Mouse (Mus musculus) forebrain, embryonic 11.5 days (tissue): ENCODE results near the gene Tmem136. TPM values are rescaled to one million over a fixed set of nuclear protein-coding genes. Genes with fewer than 3 reads are reported as not detected.

Experiments
- ATAC-seq: fragments of 200-750 bp; cut with Nextera tagmentation; replicated peaks from 2 replicates; pipeline ENCODE4 v1.8.0; 2017; ENCODE audit warnings: moderate TSS enrichment; ENCODE audit not compliant: low FRiP score
- DNase-seq: peaks from one replicate; pipeline ENCODE4 v3.0.0-alpha.2; 2017; ENCODE audit warnings: low spot score
- H3K27ac ChIP-seq: fragments of 300-500 bp; sonication (generic); 2 replicates; pipeline ENCODE4 v1.5.1; 2014; ENCODE audit warnings: low read depth, low read length
- H3K27me3 ChIP-seq: fragments of 300-500 bp; sonication (generic); 2 replicates; pipeline ENCODE4 v1.6.1; 2014; ENCODE audit warnings: mild to moderate bottlenecking, low read length, mixed read lengths; ENCODE audit not compliant: control insufficient read depth, insufficient read depth
- H3K36me3 ChIP-seq: fragments of 300-500 bp; sonication (generic); 2 replicates; pipeline ENCODE4 v1.6.1; 2014; ENCODE audit warnings: mild to moderate bottlenecking, low read length, moderate library complexity, mixed read lengths; ENCODE audit not compliant: control insufficient read depth, insufficient read depth
- H3K4me1 ChIP-seq: fragments of 300-500 bp; sonication (generic); replicated peaks from 2 replicates; pipeline ENCODE4 v1.6.1; 2014; ENCODE audit warnings: low read length, mixed read lengths; ENCODE audit not compliant: control insufficient read depth, insufficient read depth
- H3K4me2 ChIP-seq: fragments of 300-500 bp; sonication (generic); 2 replicates; pipeline ENCODE4 v1.6.1; 2014; ENCODE audit warnings: low read depth, mild to moderate bottlenecking, low read length, moderate library complexity, mixed read lengths; ENCODE audit not compliant: severe bottlenecking
- H3K4me3 ChIP-seq: fragments of 300-500 bp; sonication (generic); 2 replicates; pipeline ENCODE4 v1.5.1; 2014; ENCODE audit warnings: low read depth, low read length
- H3K9ac ChIP-seq: fragments of 300-500 bp; sonication (generic); 2 replicates; pipeline ENCODE4 v1.6.1; 2014; ENCODE audit warnings: low read length
- H3K9me3 ChIP-seq: fragments of 300-500 bp; sonication (generic); 2 replicates; pipeline ENCODE4 v1.6.1; 2016; ENCODE audit warnings: low read length, mixed read lengths; ENCODE audit not compliant: control insufficient read depth
- whole genome bisulfite sequencing: fragments of 180-500 bp; shearing (Covaris S2); extraction: QIAGEN DNeasy Blood & Tissue Kit; methylation state at CpG from one replicate; pipeline ENCODE4 v1.1.7; 2014; 5-methylcytosine and 5-hydroxymethylcytosine counted together
- polyA plus RNA-seq: library from polyadenylated mRNA; unstranded; fragments of >200 nt; fragmentation: Nextera tagmentation; extraction: Ambion mirVana; gene quantifications from 2 replicates; pipeline ENCODE4 v1.2.1, GENCODE M21; 2014

Tmem136 gene
- polyA plus RNA-seq = 13.5 and 13.8 TPM in 2 replicates

DNA sequence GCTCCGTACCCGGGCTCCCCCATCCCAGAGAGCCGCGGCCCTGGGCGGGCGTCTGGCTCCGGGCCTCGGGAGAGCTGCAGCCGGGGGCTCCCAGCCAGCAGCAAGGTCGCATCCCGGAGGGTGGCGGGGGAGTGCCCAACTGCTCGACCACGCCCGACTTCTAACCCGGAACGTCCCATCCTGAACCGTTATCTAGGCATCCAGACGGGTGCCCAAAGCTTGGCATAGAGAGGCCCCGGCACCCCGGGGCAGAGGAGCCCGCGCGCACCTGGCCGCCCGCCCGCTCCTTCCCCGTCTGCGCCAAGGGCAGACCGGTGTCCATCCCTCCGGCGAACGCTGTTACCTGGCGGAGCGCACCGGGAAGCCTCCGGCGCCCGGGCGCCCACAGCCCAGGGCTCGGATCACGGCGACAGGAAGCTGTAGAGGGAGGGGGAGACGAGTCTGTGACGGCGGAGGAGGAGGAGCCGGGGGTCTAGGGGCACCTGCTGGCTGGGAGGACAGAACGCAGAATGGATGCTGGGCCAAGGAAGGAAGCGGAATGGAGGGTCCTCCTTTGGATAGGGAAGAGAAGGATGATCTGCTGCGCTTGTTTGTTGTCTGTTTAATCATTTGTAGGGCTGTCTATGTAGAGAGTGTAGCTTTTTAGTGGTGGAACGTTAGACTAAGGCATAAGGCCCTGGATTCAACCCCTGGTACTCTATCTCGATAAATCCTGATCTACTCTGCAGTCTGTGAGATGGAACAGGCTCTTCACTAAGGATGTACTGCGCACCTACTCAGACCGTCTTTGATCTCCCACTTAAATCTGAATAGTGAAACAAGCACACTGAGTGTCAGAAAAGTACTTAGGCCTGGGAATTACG, at the start of gene Tmem136:
Tmem136 (minus strand) TSS at position 437 of the 863 bp plus-strand sequence.
- ATAC-seq = peak; percentile 89
- H3K27me3 ChIP-seq = no peaks in the 10 kb centered on the region
- peak within 1 kb of the TSS; percentile 81 for H3K4me2 ChIP-seq
- 4% methylated on average over 55 of the region's 55 CpGs for WGBS
- DNase-seq = peak; percentile 84
- H3K9ac ChIP-seq = peak within 1 kb of the TSS; percentile 88
- no peaks in the 10 kb centered on the region; the same call in 1 of the 2 replicates for H3K36me3 ChIP-seq
- no peak within 1 kb of the TSS for H3K27ac ChIP-seq
- H3K9me3 ChIP-seq = no peaks in the 10 kb centered on the region
- H3K4me1 ChIP-seq = peaks cover 6% of the 10 kb centered on the region
- peak within 1 kb of the TSS; percentile 76 for H3K4me3 ChIP-seq

DNA sequence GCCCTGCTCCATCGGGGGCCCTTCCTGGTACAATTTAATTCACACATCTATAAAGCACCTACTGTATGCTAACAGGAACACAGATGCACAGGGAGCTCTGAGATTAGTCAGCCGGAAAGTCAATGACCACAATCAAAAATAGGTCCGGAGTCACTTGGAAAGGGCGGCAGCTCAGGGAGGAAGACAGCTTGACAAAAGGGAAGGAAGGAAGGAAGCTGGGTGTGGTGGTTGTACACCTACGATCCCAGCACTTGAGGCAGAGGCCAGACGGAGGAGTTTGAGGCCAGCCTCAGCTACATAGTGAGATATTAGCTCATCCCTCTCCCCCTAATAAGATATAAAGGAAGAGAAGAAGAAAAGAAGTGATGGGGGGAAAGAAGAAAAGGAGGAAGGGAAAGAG, 39.6 kb upstream of the Tmem136 start:
- no peak overlapping the region for H3K27ac ChIP-seq
- H3K36me3 ChIP-seq = no peaks in the 10 kb centered on the region
- no peaks in the 10 kb centered on the region for H3K4me1 ChIP-seq
- H3K9me3 ChIP-seq = no peaks in the 10 kb centered on the region
- DNase-seq (no peak), ATAC-seq (no peak)
- H3K9ac ChIP-seq = no peak overlapping the region
- 85% methylated on average over 6 of the region's 6 CpGs for WGBS
- H3K4me3 ChIP-seq = no peak overlapping the region
- no peaks in the 10 kb centered on the region for H3K27me3 ChIP-seq
- no peak overlapping the region for H3K4me2 ChIP-seq

DNA sequence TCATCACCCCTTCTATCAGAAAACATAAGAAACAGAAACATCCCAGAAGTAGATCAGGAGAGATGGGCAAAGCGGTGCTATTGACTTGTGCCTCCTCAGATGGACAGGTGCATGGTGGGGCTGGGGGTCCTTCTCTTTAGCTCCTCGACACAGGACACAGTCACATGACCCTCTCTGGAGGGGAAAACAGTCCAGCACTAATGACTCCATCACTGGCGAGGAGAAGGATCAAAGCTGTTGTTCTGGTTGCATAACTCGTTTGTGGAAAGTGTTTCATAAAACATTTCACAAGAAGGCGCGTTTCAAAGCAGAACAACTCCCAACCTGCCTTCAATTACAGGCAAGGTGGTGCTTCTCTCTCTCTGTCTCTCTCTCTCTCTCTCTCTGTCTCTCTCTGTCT, 35.4 kb upstream of the Tmem136 start:
- H3K27ac ChIP-seq = no peak overlapping the region
- H3K9me3 ChIP-seq = no peaks in the 10 kb centered on the region
- H3K4me1 ChIP-seq = no peaks in the 10 kb centered on the region
- H3K36me3 ChIP-seq = no peaks in the 10 kb centered on the region
- H3K9ac ChIP-seq = no peak overlapping the region
- DNase-seq (no peak), ATAC-seq (no peak)
- 79% methylated on average over 6 of the region's 6 CpGs for WGBS
- no peak overlapping the region for H3K4me2 ChIP-seq
- H3K4me3 ChIP-seq = no peak overlapping the region
- no peaks in the 10 kb centered on the region for H3K27me3 ChIP-seq

DNA sequence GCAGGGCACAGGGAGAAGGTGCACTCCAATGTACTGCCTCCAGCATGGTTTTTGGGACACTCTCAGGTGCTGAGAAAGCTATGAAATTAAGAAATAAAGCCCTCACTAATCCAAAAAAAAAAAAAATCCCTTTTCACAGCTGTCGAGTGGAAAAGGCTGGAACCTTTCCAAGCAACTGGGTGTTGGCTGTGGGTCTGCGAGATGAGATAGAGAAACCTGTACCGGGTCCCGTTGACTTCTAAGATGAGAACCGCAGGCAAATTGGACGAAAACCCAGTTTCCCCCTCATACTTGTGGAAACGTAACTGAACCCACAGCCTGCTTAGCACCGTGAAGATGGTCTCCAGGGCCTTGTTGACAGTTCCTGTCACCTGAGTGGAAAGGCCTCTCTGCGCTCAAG, 34.6 kb upstream of the Tmem136 start:
- no peaks in the 10 kb centered on the region for H3K9me3 ChIP-seq
- ATAC-seq (no peak), DNase-seq (no peak)
- H3K9ac ChIP-seq = no peak overlapping the region
- 93% methylated on average over 9 of the region's 9 CpGs for WGBS
- no peaks in the 10 kb centered on the region for H3K4me1 ChIP-seq
- no peaks in the 10 kb centered on the region for H3K27me3 ChIP-seq
- no peaks in the 10 kb centered on the region for H3K36me3 ChIP-seq
- H3K4me3 ChIP-seq = no peak overlapping the region
- H3K27ac ChIP-seq = no peak overlapping the region
- no peak overlapping the region for H3K4me2 ChIP-seq

DNA sequence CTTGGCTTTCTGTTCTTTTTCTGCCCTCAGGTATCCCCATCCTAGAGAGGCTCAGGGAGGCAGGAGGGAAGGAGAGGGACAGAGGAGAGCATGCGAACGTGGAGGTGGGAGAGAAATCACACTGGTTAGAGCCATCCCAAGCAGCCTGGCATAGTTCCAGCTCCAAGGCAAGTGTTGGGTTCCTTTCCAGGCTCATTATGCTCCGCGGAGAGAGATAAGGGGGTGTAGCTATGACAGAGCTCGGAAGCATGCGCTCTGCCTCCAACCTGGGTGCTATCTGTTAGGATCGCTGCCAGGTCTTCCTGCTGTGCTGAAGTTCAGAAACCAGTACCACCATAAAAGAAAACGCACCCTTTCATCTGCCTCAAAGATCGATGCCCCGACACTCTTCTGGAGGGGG, 33.7 kb upstream of the Tmem136 start:
- no peaks in the 10 kb centered on the region for H3K9me3 ChIP-seq
- H3K27ac ChIP-seq = no peak overlapping the region
- DNase-seq = no peak
- 76% methylated on average over 10 of the region's 10 CpGs for WGBS
- no peak overlapping the region for H3K4me2 ChIP-seq
- H3K36me3 ChIP-seq = no peaks in the 10 kb centered on the region
- H3K27me3 ChIP-seq = no peaks in the 10 kb centered on the region
- ATAC-seq = no peak
- no peak overlapping the region for H3K4me3 ChIP-seq
- H3K4me1 ChIP-seq = no peaks in the 10 kb centered on the region
- no peak overlapping the region for H3K9ac ChIP-seq

DNA sequence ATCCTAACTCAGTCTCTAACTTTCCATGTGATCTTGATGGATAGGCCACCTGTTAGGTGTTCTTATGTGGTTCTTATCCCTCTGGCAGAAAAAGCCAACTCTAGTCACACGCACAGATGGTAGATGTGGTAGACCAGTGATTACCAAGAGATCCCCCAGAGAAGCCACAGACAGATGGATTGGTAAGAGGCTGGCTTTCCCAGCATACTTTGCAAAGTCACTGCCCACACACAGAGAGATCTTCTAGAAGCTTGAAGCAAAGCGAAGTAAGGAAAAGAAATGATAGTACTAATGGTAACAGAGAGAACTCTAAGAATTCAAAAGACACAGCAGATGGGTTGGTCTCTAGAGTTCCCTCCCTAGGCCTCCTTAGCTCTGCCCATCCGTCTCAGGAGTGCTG, 33.1 kb upstream of the Tmem136 start:
- DNase-seq (no peak), ATAC-seq (no peak)
- H3K27me3 ChIP-seq = no peaks in the 10 kb centered on the region
- no peaks in the 10 kb centered on the region for H3K4me1 ChIP-seq
- no peak overlapping the region for H3K4me2 ChIP-seq
- 89% methylated on average over 3 of the region's 3 CpGs for WGBS
- no peaks in the 10 kb centered on the region for H3K9me3 ChIP-seq
- H3K9ac ChIP-seq = no peak overlapping the region
- no peak overlapping the region for H3K4me3 ChIP-seq
- H3K27ac ChIP-seq = no peak overlapping the region
- H3K36me3 ChIP-seq = no peaks in the 10 kb centered on the region

DNA sequence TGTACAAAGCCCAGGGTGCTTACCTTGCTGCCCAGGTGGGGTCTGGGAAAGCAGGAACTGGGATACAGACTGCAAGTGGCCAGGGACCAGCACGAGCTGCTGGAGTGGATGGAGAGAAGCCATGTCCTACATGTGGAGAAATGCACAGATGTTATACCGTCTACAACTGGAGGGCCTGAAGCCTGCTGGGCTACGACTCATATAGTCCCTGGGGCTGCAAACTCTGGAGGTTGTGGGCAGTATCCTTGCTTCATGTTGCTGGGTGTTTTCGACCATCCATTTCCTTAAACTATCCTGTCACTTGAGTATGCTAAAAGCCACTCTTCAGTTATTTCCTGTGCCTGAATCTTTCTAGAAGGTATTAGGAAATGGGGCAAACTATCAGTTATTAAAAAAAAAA, 28.8 kb upstream of the Tmem136 start:
- H3K9me3 ChIP-seq = no peaks in the 10 kb centered on the region
- no peaks in the 10 kb centered on the region for H3K4me1 ChIP-seq
- H3K27me3 ChIP-seq = no peaks in the 10 kb centered on the region
- 88% methylated on average over 4 of the region's 4 CpGs for WGBS
- no peak overlapping the region for H3K27ac ChIP-seq
- no peaks in the 10 kb centered on the region for H3K36me3 ChIP-seq
- H3K4me3 ChIP-seq = no peak overlapping the region
- H3K9ac ChIP-seq = no peak overlapping the region
- ATAC-seq = no peak
- no peak for DNase-seq
- no peak overlapping the region for H3K4me2 ChIP-seq

DNA sequence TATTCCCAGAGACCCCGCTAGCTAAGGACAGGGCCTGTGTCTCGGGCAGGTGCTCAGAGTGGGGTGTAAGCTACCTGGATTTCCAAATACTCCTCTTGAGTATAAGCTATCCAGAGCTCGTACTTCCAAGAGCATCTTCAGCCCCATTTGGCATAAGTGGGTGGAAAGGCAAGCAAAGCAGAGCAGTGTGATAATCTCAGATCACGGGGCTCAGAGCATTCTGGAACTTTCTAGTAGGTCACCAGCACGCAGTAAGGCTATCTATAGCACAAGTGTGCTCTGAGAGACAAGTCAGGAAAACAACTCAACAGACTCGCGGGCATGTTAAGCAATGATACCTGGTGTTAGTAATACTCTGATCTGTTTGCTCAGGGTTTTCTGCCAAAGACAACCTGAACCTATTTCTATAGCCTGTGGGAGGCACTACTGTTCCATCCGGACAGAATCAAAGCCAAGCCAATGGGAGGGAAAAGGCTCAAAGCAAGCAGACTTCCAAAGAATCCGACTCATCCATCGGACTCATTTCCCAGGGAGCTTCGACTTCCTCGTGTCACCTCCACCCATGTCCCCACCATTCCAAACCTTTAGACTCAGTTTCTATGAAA, 27.9 kb upstream of the Tmem136 start:
- no peaks in the 10 kb centered on the region for H3K9me3 ChIP-seq
- no peak for DNase-seq
- 73% methylated on average over 12 of the region's 12 CpGs for WGBS
- H3K27ac ChIP-seq = no peak overlapping the region
- H3K27me3 ChIP-seq = no peaks in the 10 kb centered on the region
- no peaks in the 10 kb centered on the region for H3K36me3 ChIP-seq
- ATAC-seq = no peak
- no peaks in the 10 kb centered on the region for H3K4me1 ChIP-seq
- no peak overlapping the region for H3K4me2 ChIP-seq
- H3K4me3 ChIP-seq = no peak overlapping the region
- no peak overlapping the region for H3K9ac ChIP-seq
